Mouse (Mus musculus) neutrophil, adult 5-6 weeks (primary cell): ENCODE results near the gene Gtf2h1. TPM values are rescaled to one million over a fixed set of nuclear protein-coding genes. Genes with fewer than 3 reads are reported as not detected.
"Not testable (repeated sequence)": the region's sequence is repeated elsewhere in the genome, so short reads cannot be mapped to it uniquely, and the experiment has no call there.

Experiments used
- ATAC-seq: fragments of 151-379, 151-347 bp; 2 replicates; pipeline ENCODE4 v1.8.0; 2017; ENCODE audit warnings: mild to moderate bottlenecking, moderate TSS enrichment; ENCODE audit not compliant: insufficient number of reproducible peaks, poor library complexity, low FRiP score, severe bottlenecking; ENCODE audit errors: extremely low read depth
- total RNA-seq: library from RNA; stranded (forward); fragments of 200-1000 nt; gene quantifications from 2 replicates; pipeline ENCODE4 v1.2.3, GENCODE M21; 2017

The Gtf2h1 gene
- total RNA-seq, 1 experiment from 2014 or later: 46.4 TPM

GRCm38 (mm10) chr7:46827803-46828184 is 31.9 kb downstream of the Gtf2h1 start:
- no peak for ATAC-seq

- ATAC-seq: no peak
Measured at GRCm38 (mm10) chr7:46829911-46830310, 34.0 kb downstream of the Gtf2h1 start.

GRCm38 (mm10) chr7:46830799-46831590 is 35.1 kb downstream of the Gtf2h1 start:
- ATAC-seq: no peak

DNA sequence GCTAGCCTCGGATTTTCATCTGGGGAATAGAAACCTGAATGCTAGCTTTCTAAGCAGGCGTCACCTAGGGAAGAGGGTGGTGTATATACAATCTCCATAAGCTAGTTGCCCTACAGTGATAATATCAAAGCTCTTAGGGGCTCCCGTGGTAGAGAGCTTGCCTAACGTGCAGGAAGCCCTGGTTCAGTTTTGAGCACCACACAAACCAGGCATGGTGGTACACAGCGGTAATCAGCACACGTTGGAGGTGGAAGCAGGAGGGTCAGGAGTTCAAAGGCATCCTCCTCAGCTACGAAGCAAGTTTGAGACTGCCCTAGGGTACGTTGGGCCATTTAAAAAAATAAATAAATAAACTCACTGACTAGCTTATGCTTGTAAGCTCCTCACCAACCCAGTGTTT is 35.8 kb downstream of the Gtf2h1 start:
- ATAC-seq: no peak

GRCm38 (mm10) chr7:46832112-46832810 is 36.4 kb downstream of the Gtf2h1 start:
- not testable (repeated sequence) for ATAC-seq

- peak; percentile 40; the same call in 1 of the 2 replicates for ATAC-seq
Measured at GRCm38 (mm10) chr7:46833266-46833665, 37.4 kb downstream of the Gtf2h1 start.

- ATAC-seq: no peak
Measured at GRCm38 (mm10) chr7:46833670-46834255, 37.9 kb downstream of the Gtf2h1 start.

GRCm38 (mm10) chr7:46834994-46835610 is 39.2 kb downstream of the Gtf2h1 start:
- ATAC-seq: no peak

DNA sequence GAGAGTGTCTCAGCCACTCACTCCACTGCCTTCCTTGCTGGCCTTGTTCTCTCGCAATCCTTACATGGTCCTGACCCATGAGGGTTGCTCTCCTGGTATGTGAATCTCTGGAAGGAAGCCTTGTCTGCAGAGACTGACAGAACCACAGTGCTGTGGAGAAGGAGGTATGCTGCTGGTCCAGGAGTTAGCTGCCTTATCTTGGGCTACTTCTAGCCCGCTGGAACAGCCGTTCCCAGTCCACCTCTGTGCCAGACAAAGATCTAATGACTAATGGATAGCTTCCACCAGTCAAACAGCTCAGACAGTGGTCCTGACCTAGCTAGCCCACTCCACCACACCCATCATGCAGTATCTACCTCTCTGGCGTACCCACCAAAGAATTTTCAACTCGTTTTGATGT is 40.5 kb downstream of the Gtf2h1 start:
- no peak for ATAC-seq

DNA sequence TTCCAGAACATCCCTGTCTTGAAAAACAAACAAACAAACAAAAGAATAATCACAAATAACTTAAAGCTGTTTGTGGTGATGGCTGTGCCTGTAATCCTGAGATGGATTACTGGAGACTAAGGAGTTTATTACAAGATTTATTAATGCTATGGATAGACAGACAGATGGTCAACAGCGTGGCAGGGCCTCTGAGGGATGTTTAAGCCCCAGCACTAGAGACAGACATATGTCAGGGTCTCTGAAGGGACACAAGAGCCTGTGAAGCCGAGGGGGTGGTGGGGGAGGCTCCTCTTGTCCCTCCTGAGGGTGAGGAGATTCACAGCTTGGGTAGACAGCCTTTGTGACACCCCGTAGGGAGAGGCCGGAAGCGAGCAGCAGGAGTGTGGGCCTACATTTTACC is 41.2 kb downstream of the Gtf2h1 start:
- ATAC-seq: no peak

DNA sequence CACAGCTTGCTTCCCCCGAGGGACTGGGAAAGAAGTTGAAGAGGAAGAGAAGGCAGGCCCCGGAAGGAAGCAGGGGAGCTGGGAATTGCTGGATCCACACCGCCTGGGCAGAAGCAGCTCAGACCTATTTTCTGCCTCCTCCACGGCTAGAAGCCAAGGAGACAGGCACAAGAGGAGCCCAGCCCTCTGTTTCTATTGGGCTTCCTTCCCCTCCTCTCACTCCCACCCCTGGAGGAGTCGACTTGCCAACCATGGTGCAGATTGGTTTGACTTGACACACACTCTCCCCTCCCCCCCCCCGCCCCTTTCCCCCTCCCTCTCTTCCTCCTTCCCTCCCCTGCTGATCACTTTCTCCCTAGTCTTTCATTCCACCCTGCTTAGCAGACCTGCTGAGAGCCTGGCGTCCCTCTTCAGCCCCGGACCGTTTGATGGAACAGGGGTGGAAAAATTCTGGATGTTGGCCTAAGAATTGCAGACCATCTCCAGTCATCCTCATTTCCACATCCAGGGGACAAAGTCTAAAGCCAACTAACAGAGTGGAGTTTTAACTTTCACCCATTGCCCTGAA is 42.3 kb downstream of the Gtf2h1 start:
- ATAC-seq: no peak

- peak; percentile 51 for ATAC-seq
Measured at GRCm38 (mm10) chr7:46838891-46839302, 43.0 kb downstream of the Gtf2h1 start.

- ATAC-seq: no peak
Measured at GRCm38 (mm10) chr7:46839446-46839845, 43.5 kb downstream of the Gtf2h1 start.

DNA sequence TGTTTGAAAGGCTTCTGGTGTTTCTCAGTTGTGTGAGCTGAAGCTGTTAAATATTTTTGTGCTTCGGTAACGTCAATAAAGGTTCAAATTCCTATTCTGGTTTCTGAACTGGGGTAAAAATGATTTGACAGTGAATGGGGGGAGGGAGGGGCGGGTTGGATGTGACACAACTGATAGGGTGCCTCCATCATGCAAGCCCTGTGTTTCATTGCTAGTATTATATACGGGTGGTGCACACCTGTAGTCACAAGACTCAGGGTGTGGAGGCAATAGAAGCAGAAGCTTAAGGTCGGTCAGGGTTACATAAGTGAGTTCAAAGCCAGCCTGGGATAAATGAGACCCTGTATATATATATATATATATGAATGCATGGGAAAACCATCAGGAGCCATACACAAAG is 44.0 kb downstream of the Gtf2h1 start:
- no peak for ATAC-seq

DNA sequence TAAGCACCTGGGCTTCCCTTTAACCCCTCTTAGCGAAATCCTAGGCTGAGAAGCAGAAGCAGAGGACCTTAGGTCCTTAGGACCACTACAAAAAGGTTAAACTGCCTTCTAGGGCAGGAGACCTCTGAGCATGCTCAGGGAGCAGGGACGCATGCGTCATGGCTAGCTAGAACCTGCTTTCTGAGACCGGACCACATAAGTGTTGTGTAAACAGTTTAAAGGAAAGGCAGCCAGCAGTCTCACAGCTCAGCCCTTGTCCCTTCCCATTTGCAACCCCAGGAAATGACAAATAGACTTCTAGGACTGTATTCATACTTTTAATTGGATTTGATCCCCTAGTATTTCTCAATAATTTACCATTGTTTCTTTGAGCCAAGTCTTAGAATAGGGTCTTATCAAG is 44.4 kb downstream of the Gtf2h1 start:
- ATAC-seq: no peak

GRCm38 (mm10) chr7:46840787-46841525 is 45.1 kb downstream of the Gtf2h1 start, which contains the start of gene Ldha:
TSS of gene Ldha (plus strand) at chr7:46841475.
- no peak for ATAC-seq

DNA sequence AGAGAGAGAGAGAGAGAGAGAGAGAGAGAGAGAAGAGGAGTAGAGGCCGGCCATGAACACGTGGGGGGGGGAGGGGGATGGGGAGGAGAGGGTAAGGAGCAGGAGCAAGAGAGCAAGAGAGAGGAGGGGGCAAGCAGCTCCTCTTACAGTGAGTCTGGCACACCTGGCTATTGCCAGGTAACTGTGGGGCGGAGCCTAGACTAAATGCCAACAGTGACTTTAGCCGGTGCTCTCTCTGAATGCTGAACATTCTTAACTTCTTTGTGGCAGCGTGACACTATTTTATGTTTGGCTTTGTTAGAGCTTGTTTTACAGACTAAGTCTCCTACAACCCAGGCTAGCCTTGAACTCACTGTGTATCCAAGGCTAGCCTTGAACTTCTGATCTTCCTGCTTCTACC is 46.4 kb downstream of the Gtf2h1 start:
- no peak for ATAC-seq

DNA sequence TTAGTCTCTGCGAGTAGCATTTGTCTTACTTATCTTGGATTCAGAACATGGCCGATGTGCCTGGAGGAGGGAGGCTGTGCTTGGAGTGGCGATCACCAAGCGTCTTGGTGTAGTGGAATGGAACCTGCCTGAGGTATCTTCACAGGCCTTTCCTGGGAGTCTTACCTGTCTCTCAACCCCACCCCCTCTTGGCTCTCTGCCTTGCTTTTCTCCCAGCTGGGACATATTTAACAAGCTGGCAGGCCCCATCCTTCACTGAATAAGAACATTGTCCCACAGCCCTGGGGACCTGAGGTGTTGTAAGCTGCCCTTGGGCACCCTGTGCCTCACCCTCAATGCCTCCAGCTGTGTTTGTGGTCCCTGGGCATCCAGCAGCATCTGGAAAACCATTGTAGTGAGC is 47.7 kb downstream of the Gtf2h1 start:
- no peak for ATAC-seq
